Mouse (Mus musculus) cerebellum, adult 2 months (tissue): Measurements from ENCODE around the gene Osbpl5.
"Not testable (repeated sequence)": the region's sequence is repeated elsewhere in the genome, so short reads cannot be mapped to it uniquely, and the experiment has no call there.

Experiments used
- CTCF ChIP-seq: fragments of 200-500 bp; IDR thresholded peaks from 2 replicates; pipeline ENCODE4 v1.5.1; 2011; ENCODE audit warnings: low read depth, mild to moderate bottlenecking, control low read depth, low read length, moderate library complexity, borderline replicate concordance; ENCODE audit not compliant: insufficient read depth
- POLR2A ChIP-seq: fragments of 200-500 bp; IDR thresholded peaks from 2 replicates; pipeline ENCODE4 v1.6.1; 2011; ENCODE audit warnings: low read length, control low read depth, borderline replicate concordance; ENCODE audit not compliant: insufficient read depth

DNA sequence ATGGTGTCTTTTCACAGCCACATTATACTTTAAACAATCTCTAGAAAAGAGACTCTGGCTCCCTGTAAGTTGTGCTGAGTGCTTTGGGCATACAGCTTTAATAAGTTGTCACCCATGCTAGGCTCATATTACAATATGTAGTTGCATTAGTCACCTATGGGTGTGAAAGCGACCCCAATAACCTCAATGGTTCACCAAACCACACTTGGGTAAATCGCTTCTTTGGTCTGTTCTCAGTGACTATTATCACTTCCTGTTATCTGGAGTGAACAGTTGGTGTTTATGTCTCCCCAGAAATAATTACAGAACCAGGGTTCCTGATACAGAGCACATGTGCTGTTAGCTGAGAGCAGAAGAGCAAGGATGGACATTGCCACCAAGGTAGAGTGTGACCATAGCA is 112.8 kb downstream of the Osbpl5 start:
- not testable (repeated sequence) for TF ChIP-seq CTCF, POLR2A
